Mouse (Mus musculus): Measurements from ENCODE around the gene Laptm5. TPM values are rescaled to one million over a fixed set of nuclear protein-coding genes. Genes with fewer than 3 reads are reported as not detected.

Gene Laptm5
- total RNA-seq (2012; rRNA removed): 40.0 and 96.2 TPM in 2 replicates

GRCm38 (mm10) chr4:130913077-130913476 is at the start of gene Laptm5:
TSS of gene Laptm5 (plus strand) at chr4:130913125.
- no peaks in the 10 kb centered on the region for H3K36me3 ChIP-seq (ENCODE audit: control insufficient read depth, insufficient read depth, low read length, poor library complexity, severe bottlenecking)
- no peak for DNase-seq (ENCODE audit: low read depth, low spot score)
- H3K27ac ChIP-seq (ENCODE audit: insufficient read depth, low read depth, low read length, poor library complexity, severe bottlenecking): peak within 1 kb of the TSS; percentile 57
- H3K9me3 ChIP-seq (ENCODE audit: control insufficient read depth, insufficient read depth, low read depth, low read length): no peaks in the 10 kb centered on the region
- in situ Hi-C loops (cut with MboI; ENCODE audit: low sequenced_read_pairs in 2 of 2, unreplicated experiment in 2 of 2): no loop called here
- H3K9ac ChIP-seq (ENCODE audit: insufficient read depth, low read depth, low read length, poor library complexity, severe bottlenecking): peak within 1 kb of the TSS; percentile 48
- TF ChIP-seq CHD2 (IDR thresholded peaks at IDR 0.05; ENCODE audit: low read depth, low read length) (no peak), MAFK (IDR thresholded peaks at IDR 0.05; ENCODE audit: insufficient read depth, low read depth, low read length) (no peak)
- peak within 1 kb of the TSS; percentile 53 to 65 for H3K4me3 ChIP-seq (ENCODE audit: insufficient read depth in 1 of 2, low read depth in 1 of 2, low read length in 2 of 2, poor library complexity in 1 of 2, severe bottlenecking in 1 of 2)
- H3K4me1 ChIP-seq (ENCODE audit: control insufficient read depth in 2 of 2, insufficient read depth in 2 of 2, low read length in 2 of 2, poor library complexity in 1 of 2): peaks cover 3 to 23% of the 10 kb centered on the region in 2 experiments; a peak in 3 of 4 replicates

DNA sequence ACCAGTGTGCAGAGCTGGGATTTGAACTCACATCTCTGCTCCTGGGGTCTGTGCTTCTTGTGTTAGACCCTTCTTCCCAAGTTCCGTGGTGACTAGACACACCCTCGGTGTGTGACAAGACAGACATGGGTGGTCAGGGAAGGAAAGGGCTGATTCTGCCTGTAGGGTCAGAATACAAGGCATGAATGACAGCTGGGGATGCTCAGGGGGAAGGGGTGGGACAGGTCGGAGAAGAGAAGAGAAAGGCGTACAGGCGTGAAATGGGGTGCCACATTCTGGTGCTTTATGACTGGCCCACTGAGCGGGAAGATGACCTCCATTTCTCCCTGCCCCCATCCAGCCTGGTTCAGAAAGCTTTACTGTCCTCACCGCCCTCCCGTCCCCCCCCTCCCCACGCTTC is 47.5 kb upstream of the Laptm5 start:
- Histone ChIP-seq H3K9ac (ENCODE audit: insufficient read depth, low read depth, low read length, poor library complexity, severe bottlenecking) (no peak overlapping the region), H3K4me3 (ENCODE audit: insufficient read depth in 1 of 2, low read depth in 1 of 2, low read length in 2 of 2, poor library complexity in 1 of 2, severe bottlenecking in 1 of 2) (no peak overlapping the region), H3K36me3 (ENCODE audit: control insufficient read depth, insufficient read depth, low read length, poor library complexity, severe bottlenecking) (no peaks in the 10 kb centered on the region), H3K27ac (ENCODE audit: insufficient read depth, low read depth, low read length, poor library complexity, severe bottlenecking) (no peak overlapping the region), H3K9me3 (ENCODE audit: control insufficient read depth, insufficient read depth, low read depth, low read length) (no peaks in the 10 kb centered on the region), H3K4me1 (ENCODE audit: control insufficient read depth in 2 of 2, insufficient read depth in 2 of 2, low read length in 2 of 2, poor library complexity in 1 of 2) (no peaks in the 10 kb centered on the region; a peak in 1 of 4 replicates)
- in situ Hi-C loops (cut with MboI; ENCODE audit: low sequenced_read_pairs in 2 of 2, unreplicated experiment in 2 of 2): no loop called here
- TF ChIP-seq CHD2 (IDR thresholded peaks at IDR 0.05; ENCODE audit: low read depth, low read length): no peak
- no peak for TF ChIP-seq ZNF384 (IDR thresholded peaks at IDR 0.05; ENCODE audit: low read depth, low read length)
- TF ChIP-seq ZC3H11A (IDR thresholded peaks at IDR 0.05; ENCODE audit: borderline replicate concordance, low read depth, low read length): no peak
- no peak for TF ChIP-seq MAFK (IDR thresholded peaks at IDR 0.05; ENCODE audit: insufficient read depth, low read depth, low read length)
- TF ChIP-seq HCFC1 (IDR thresholded peaks at IDR 0.05; ENCODE audit: borderline replicate concordance, insufficient read depth, low read length): no peak
- DNase-seq (ENCODE audit: low read depth, low spot score): no peak

DNA sequence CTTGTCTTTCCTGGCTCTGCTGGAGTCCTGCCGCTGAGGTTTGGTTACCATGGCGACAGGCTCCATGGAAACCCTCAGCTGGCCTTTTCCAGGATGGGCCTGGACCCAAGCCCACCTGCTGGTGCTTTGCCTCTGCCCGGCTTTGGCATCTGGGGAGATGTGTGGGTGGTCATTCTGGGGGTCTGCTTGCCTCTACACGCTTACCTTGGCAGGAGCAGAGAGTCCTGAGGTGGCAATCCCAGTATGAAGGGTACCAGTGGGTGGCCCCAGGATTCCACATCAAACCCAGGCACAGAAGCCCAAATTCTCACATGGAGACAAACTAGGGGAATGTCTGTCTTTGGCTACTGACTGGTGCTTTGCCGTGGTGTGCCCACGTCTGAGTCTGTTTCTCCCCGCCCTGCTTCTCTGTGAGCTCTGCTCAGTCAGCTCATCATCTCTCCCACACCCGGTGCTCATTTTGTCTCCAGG is 47.0 kb upstream of the Laptm5 start:
- H3K36me3 ChIP-seq (ENCODE audit: control insufficient read depth, insufficient read depth, low read length, poor library complexity, severe bottlenecking): no peaks in the 10 kb centered on the region
- H3K27ac ChIP-seq (ENCODE audit: insufficient read depth, low read depth, low read length, poor library complexity, severe bottlenecking): no peak overlapping the region
- in situ Hi-C loops (cut with MboI; ENCODE audit: low sequenced_read_pairs in 2 of 2, unreplicated experiment in 2 of 2): no loop called here
- H3K4me1 ChIP-seq (ENCODE audit: control insufficient read depth in 2 of 2, insufficient read depth in 2 of 2, low read length in 2 of 2, poor library complexity in 1 of 2): no peaks in the 10 kb centered on the region; a peak in 1 of 4 replicates
- no peak overlapping the region for H3K4me3 ChIP-seq (ENCODE audit: insufficient read depth in 1 of 2, low read depth in 1 of 2, low read length in 2 of 2, poor library complexity in 1 of 2, severe bottlenecking in 1 of 2)
- H3K9me3 ChIP-seq (ENCODE audit: control insufficient read depth, insufficient read depth, low read depth, low read length): no peaks in the 10 kb centered on the region
- no peak for DNase-seq (ENCODE audit: low read depth, low spot score)
- no peak for TF ChIP-seq ZC3H11A (IDR thresholded peaks at IDR 0.05; ENCODE audit: borderline replicate concordance, low read depth, low read length)
- TF ChIP-seq MAFK (IDR thresholded peaks at IDR 0.05; ENCODE audit: insufficient read depth, low read depth, low read length): no peak
- no peak for TF ChIP-seq HCFC1 (IDR thresholded peaks at IDR 0.05; ENCODE audit: borderline replicate concordance, insufficient read depth, low read length)
- TF ChIP-seq ZNF384 (IDR thresholded peaks at IDR 0.05; ENCODE audit: low read depth, low read length): no peak
- TF ChIP-seq CHD2 (IDR thresholded peaks at IDR 0.05; ENCODE audit: low read depth, low read length): no peak
- H3K9ac ChIP-seq (ENCODE audit: insufficient read depth, low read depth, low read length, poor library complexity, severe bottlenecking): no peak overlapping the region

GRCm38 (mm10) chr4:130867940-130868339 is 45.0 kb upstream of the Laptm5 start:
- Histone ChIP-seq H3K4me1 (ENCODE audit: control insufficient read depth in 2 of 2, insufficient read depth in 2 of 2, low read length in 2 of 2, poor library complexity in 1 of 2) (no peaks in the 10 kb centered on the region), H3K9ac (ENCODE audit: insufficient read depth, low read depth, low read length, poor library complexity, severe bottlenecking) (no peak overlapping the region), H3K27ac (ENCODE audit: insufficient read depth, low read depth, low read length, poor library complexity, severe bottlenecking) (no peak overlapping the region), H3K4me3 (ENCODE audit: insufficient read depth in 1 of 2, low read depth in 1 of 2, low read length in 2 of 2, poor library complexity in 1 of 2, severe bottlenecking in 1 of 2) (no peak overlapping the region), H3K36me3 (ENCODE audit: control insufficient read depth, insufficient read depth, low read length, poor library complexity, severe bottlenecking) (no peaks in the 10 kb centered on the region), H3K9me3 (ENCODE audit: control insufficient read depth, insufficient read depth, low read depth, low read length) (no peaks in the 10 kb centered on the region)
- in situ Hi-C loops (cut with MboI; ENCODE audit: low sequenced_read_pairs in 2 of 2, unreplicated experiment in 2 of 2): no loop called here
- DNase-seq (ENCODE audit: low read depth, low spot score): no peak
- TF ChIP-seq ZC3H11A (IDR thresholded peaks at IDR 0.05; ENCODE audit: borderline replicate concordance, low read depth, low read length): no peak
- TF ChIP-seq CHD2 (IDR thresholded peaks at IDR 0.05; ENCODE audit: low read depth, low read length): no peak
- TF ChIP-seq HCFC1 (IDR thresholded peaks at IDR 0.05; ENCODE audit: borderline replicate concordance, insufficient read depth, low read length): no peak
- TF ChIP-seq MAFK (IDR thresholded peaks at IDR 0.05; ENCODE audit: insufficient read depth, low read depth, low read length): no peak
- TF ChIP-seq ZNF384 (IDR thresholded peaks at IDR 0.05; ENCODE audit: low read depth, low read length): no peak

- H3K27ac ChIP-seq (ENCODE audit: insufficient read depth, low read depth, low read length, poor library complexity, severe bottlenecking): no peak overlapping the region
- H3K9ac ChIP-seq (ENCODE audit: insufficient read depth, low read depth, low read length, poor library complexity, severe bottlenecking): no peak overlapping the region
- H3K36me3 ChIP-seq (ENCODE audit: control insufficient read depth, insufficient read depth, low read length, poor library complexity, severe bottlenecking): no peaks in the 10 kb centered on the region
- DNase-seq (ENCODE audit: low read depth, low spot score): no peak
- no peak for TF ChIP-seq CHD2 (IDR thresholded peaks at IDR 0.05; ENCODE audit: low read depth, low read length)
- no peak for TF ChIP-seq MAFK (IDR thresholded peaks at IDR 0.05; ENCODE audit: insufficient read depth, low read depth, low read length)
- TF ChIP-seq HCFC1 (IDR thresholded peaks at IDR 0.05; ENCODE audit: borderline replicate concordance, insufficient read depth, low read length): no peak
- TF ChIP-seq ZC3H11A (IDR thresholded peaks at IDR 0.05; ENCODE audit: borderline replicate concordance, low read depth, low read length): no peak
- TF ChIP-seq ZNF384 (IDR thresholded peaks at IDR 0.05; ENCODE audit: low read depth, low read length): no peak
- H3K4me1 ChIP-seq (ENCODE audit: control insufficient read depth in 2 of 2, insufficient read depth in 2 of 2, low read length in 2 of 2, poor library complexity in 1 of 2): no peaks in the 10 kb centered on the region
- in situ Hi-C loops (cut with MboI; ENCODE audit: low sequenced_read_pairs in 2 of 2, unreplicated experiment in 2 of 2): no loop called here
- H3K4me3 ChIP-seq (ENCODE audit: insufficient read depth in 1 of 2, low read depth in 1 of 2, low read length in 2 of 2, poor library complexity in 1 of 2, severe bottlenecking in 1 of 2): no peak overlapping the region
- H3K9me3 ChIP-seq (ENCODE audit: control insufficient read depth, insufficient read depth, low read depth, low read length): no peaks in the 10 kb centered on the region
These were observed 44.1 kb upstream of the Laptm5 start for GRCm38 (mm10) chr4:130868803-130869202.
